Mouse (Mus musculus): ENCODE results near the gene Oma1.

Oma1 gene
- long read RNA-seq, experiment 1, transcript Oma1-201 (9 exons, 1,915 nt) = major isoform, 18 of 27 reads
- long read RNA-seq, experiment 1, partial matches to known transcripts = 1 of 27 reads
- long read RNA-seq, experiment 1, other reads (novel, unspliced or antisense) = 8 of 27 reads
- long read RNA-seq, experiment 2, transcript Oma1-201 (9 exons, 1,915 nt) = major isoform, 19 of 26 reads
- long read RNA-seq, experiment 2, partial matches to known transcripts = 2 of 26 reads
- long read RNA-seq, experiment 2, other reads (novel, unspliced or antisense) = 5 of 26 reads

- intact Hi-C loops (cut with DNase I) = loop anchor here (5.0 kb wide), 2 partner anchors 33 to 102 kb away; no protein-coding TSS in a partner anchor
Measured at GRCm38 (mm10) chr4:103313587-103314525, at the start of gene Oma1. Gene Oma1 (plus strand): TSS chr4:103313812.

- intact Hi-C loops (cut with DNase I) = no loop called here
Measured at GRCm38 (mm10) chr4:103263812-103264396, 49.7 kb upstream of the Oma1 start.

GRCm38 (mm10) chr4:103265166-103265565, 48.4 kb upstream of the Oma1 start:
- intact Hi-C loops (cut with DNase I) = no loop called here

- intact Hi-C loops (cut with DNase I) = no loop called here
Measured at GRCm38 (mm10) chr4:103269336-103269735, 44.3 kb upstream of the Oma1 start.

GRCm38 (mm10) chr4:103273021-103273420, 40.6 kb upstream of the Oma1 start:
- intact Hi-C loops (cut with DNase I) = no loop called here

- intact Hi-C loops (cut with DNase I) = no loop called here
Measured at GRCm38 (mm10) chr4:103288342-103288741, 25.3 kb upstream of the Oma1 start.

GRCm38 (mm10) chr4:103290763-103291162, 22.8 kb upstream of the Oma1 start, which contains the start of gene 4921539E11Rik:
Gene 4921539E11Rik (minus strand): TSS chr4:103290863.
- intact Hi-C loops (cut with DNase I) = no loop called here

- intact Hi-C loops (cut with DNase I) = no loop called here
Measured at GRCm38 (mm10) chr4:103299342-103299741, 14.3 kb upstream of the Oma1 start.

GRCm38 (mm10) chr4:103303851-103304250, 9.8 kb upstream of the Oma1 start:
- intact Hi-C loops (cut with DNase I) = no loop called here

GRCm38 (mm10) chr4:103314526-103314910, 906 bp downstream of the Oma1 start:
- intact Hi-C loops (cut with DNase I) = loop anchor here (5.0 kb wide), 2 partner anchors 33 to 102 kb away; no protein-coding TSS in a partner anchor

GRCm38 (mm10) chr4:103315861-103316260, 2.2 kb downstream of the Oma1 start:
- intact Hi-C loops (cut with DNase I) = no loop called here

GRCm38 (mm10) chr4:103321461-103321860, 7.8 kb downstream of the Oma1 start:
- intact Hi-C loops (cut with DNase I) = no loop called here

- intact Hi-C loops (cut with DNase I) = no loop called here
Measured at GRCm38 (mm10) chr4:103324688-103325451, 11.3 kb downstream of the Oma1 start.

- intact Hi-C loops (cut with DNase I) = no loop called here
Measured at GRCm38 (mm10) chr4:103326994-103327393, 13.4 kb downstream of the Oma1 start.

- intact Hi-C loops (cut with DNase I) = no loop called here
Measured at GRCm38 (mm10) chr4:103329348-103329747, 15.7 kb downstream of the Oma1 start.

GRCm38 (mm10) chr4:103335134-103335533, 21.5 kb downstream of the Oma1 start:
- intact Hi-C loops (cut with DNase I) = no loop called here

GRCm38 (mm10) chr4:103340726-103341125, 27.1 kb downstream of the Oma1 start:
- intact Hi-C loops (cut with DNase I) = loop anchor here (10.0 kb wide), 1 partner anchor 186 kb away; no protein-coding TSS in a partner anchor

- intact Hi-C loops (cut with DNase I) = loop anchor here (10.0 kb wide), 1 partner anchor 187 kb away; no protein-coding TSS in a partner anchor
Measured at GRCm38 (mm10) chr4:103341620-103342019, 28.0 kb downstream of the Oma1 start.

GRCm38 (mm10) chr4:103346058-103346457, 32.4 kb downstream of the Oma1 start:
- intact Hi-C loops (cut with DNase I) = loop anchor here (5.0 to 10.0 kb wide), 3 partner anchors 34 to 359 kb away; partner anchors contain the start of gene Oma1

GRCm38 (mm10) chr4:103346849-103347248, 33.2 kb downstream of the Oma1 start:
- intact Hi-C loops (cut with DNase I) = loop anchor here (5.0 to 10.0 kb wide), 3 partner anchors 35 to 360 kb away; partner anchors contain the start of gene Oma1

Data from adrenal gland (tissue).